Mouse (Mus musculus) mesoderm, embryonic 11.5 days (tissue): ENCODE results near the gene Nmu.

Source experiments
- DNase-seq: peaks from one replicate; pipeline ENCODE4 v3.0.0-alpha.2; 2012; ENCODE audit warnings: low read depth, low spot score

Gene Nmu

DNA sequence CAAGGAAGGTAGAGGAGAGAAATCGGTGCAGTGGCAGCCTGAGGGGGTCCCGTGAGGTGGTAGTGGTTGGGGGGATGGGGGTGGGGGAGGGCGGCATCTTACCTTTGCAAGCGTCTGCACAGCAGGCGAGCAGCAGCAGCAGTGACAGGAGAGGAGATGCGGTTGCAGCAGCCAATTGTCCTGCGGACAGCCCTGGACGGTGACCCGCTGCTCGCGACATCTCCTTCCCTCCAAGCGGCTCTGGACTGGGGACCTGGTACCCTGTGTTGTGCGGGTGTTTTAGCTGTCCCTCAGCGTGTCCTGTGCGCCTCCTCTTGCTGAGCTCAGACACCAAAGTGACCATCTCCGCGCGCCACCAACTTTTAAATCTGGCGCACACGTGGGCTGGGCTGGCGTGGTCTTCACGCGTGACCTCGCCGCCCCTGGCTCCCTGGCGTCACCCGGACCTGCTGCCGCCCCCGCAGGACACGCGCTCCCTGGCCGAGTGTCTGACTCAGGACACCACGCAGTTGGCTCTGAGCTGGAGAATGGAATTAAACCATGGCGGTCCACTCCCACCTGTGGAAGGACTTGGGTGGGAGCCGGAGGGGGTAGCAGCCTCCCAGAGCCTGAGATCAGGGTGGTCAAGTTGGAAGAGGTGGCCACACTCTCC is at the start of gene Nmu:
Nmu (minus strand) TSS at position 336 of the 652 bp plus-strand sequence.
- DNase-seq = peak; percentile 11

DNA sequence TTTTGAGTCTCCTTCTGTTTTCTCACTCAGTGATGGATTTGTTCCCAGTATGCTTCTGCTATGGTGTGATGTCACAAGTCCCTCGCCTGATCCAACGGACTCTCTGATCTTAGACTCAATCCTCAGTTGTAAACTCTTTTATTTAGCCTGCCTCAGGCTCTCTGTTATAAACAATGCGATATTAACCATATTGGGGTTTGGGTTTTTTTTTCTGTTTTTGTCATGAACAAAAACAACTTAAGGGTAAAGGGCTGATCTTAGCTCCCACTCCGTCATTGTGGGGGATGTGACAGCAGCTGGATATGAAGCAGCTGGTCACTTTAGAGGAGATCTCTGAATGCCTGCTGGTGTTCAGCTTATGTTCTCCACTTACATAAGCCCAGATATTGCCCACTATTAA is 48.1 kb upstream of the Nmu start:
- no peak for DNase-seq

DNA sequence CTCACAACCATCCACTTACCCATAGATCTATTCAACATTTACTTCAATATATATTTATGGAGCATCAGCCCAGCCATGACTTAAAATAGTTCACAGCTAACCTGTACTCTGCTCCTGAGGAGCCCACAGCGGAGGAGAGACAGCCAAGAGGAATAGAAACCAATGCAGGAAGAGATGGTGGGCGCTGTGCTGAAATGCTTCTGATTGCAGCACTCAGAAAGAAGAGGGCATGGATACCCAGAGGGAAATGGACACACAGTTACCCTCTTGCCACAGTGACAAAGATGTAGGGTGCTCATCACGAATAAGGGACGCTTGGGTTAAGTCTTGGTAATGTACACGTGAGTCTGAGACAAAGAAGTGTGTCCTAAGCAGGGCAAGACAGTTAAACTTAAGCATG is 30.8 kb upstream of the Nmu start:
- no peak for DNase-seq

DNA sequence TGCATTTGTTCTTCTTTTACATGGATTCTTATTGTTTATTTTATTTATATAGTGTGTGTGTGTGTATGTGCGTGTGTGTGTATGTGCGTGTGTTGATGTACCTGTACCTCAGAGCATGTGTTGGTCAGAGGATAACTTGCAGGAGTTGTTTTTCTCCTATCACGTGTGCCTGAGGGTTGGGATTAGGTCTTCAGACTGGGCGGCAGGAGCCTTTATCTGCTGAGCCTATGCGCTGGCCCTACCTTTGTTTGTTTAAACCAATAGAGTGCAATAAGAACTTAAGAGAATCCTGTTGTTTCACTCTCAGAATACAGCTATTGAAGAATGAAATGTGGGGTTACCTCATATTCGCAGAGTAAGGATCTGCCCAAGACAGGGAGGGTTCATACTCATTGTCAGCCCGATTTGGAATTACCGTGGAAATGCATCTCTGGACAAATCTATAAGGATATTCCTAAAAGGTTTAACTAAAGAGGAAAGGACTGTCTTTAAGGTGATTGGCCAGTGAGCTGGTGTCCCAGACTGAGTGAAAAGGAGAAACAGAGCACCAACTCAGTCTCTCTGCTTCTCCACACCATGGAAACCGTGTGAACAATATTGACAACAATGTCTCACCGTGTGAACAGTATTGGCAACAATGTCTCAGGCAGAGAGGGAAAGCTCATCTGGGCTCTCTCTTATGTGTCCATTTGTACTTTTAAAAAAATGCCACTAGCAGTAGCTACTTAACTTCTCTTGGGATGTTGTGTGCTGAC is 25.6 kb upstream of the Nmu start:
- DNase-seq = no peak

DNA sequence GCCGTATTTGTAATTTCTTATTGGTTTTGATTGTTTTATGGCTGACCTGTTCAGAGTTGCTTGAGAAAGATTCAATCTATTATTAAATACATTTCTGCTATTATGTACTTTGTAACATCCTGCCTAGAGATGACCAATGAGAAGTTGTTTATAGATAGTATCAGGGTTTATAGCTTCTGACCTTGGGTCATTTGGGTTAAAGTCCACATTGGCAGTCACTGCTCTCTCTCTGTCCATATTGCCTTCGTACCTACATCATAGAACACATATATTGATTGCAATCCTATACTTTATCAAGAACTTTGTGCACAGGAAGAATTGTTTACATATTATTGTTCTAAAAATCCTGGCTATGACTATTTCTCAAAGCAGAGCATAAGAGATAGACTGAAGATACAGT is 24.9 kb upstream of the Nmu start:
- DNase-seq = no peak

DNA sequence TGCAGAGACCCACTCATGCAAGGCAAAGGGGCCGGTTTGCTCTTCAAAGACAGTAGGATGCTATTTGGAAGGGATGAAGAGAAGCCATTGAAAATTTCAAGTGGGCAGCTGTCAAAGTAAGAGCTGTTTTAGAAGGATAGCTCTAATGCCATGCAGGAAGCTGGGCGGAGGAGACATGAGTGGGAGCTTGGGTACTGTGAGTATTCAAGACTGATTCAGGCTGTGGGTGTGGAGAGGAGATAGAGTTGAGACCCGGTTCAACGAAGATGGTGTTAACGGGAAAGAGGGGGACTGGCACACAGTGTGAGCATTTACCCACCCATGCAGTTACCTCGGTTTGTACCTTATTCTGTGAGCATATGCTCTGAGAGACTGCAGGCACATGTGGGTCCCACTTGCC is 20.1 kb upstream of the Nmu start:
- DNase-seq = no peak

DNA sequence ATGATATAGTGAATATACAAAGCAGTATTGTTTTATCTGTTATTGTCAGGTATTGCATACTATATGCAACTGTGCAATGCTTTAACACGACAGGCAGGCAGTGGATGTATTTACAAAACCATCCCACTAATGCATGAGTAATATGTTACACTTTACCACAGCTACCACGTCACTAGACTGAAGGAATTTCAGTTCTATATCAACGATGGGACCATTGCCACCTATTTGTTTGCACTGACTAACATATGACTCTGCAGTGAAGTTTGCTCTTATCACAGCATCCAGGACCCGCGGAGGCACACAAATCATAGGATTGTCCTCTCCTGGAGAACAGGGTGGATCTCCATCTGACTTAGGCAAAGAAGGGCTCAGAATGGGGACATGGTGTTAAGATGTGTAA is 18.2 kb upstream of the Nmu start:
- no peak for DNase-seq

DNA sequence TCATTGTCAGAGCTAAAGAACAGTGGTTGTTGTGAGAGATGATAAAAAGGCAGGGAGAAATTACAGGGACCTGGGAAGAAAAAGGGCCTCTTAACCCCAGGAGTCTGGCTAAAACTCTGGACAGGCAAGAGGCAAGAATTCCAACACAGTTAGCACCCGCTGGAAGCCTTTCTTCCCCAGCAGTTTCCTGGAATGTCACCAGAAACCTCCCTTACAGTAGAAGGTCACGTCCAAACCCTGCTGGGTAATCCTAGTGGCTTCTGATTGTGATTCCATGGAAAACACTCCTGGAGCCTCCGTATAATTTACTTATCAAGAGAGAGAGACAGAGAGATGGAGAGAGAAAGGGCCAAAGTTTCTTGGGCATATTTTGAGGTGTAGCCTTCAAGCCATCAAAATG is 15.6 kb upstream of the Nmu start:
- DNase-seq = no peak

DNA sequence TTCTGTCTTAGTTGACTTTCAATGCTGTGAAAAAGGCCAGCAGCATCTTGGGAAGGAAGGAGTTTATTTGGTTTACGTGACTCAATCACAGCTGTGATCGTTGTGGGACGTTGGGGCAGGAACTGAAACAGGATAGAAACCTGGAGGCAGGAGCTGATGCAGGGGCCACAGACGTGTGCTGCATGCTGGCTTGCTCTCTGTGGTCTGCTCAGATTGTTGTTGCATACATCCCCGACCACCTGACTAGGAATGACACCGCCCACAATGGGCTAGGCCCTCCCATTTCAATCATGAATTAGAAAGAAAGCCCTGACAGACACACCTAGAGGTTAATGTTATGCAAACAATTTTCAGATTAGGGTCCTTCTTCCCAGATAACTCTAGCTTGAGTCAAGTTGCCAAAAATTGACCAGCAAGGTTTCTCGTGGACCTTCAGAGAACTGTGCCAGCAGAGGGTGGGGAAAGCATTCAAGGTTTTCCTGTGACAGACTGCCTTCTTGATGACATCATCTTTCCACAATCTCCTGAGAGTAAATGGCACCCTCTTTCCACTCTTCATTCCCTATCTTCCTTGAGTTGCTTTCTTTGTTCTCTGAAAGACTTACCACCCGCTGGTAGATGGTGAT is 5.7 kb upstream of the Nmu start:
- no peak for DNase-seq

DNA sequence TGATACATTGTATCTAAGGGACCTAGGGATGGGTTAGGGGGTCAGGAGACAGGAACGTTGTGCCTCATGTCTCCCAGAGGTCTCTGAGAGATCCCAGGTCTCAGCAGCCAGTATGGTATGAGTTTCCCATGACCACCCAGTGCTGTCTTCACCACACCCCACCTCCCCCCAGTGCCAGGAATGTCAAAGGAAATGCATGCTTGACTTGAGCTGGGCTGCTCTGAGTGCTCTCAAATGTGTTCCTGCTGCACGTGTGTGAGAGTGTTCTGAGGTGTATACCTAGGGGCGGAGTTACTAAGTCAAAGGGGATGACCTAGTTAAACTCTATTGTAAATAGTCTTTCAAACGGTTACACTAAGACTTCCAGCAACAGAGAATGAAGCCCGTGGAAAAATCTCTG is 1.8 kb upstream of the Nmu start:
- no peak for DNase-seq

DNA sequence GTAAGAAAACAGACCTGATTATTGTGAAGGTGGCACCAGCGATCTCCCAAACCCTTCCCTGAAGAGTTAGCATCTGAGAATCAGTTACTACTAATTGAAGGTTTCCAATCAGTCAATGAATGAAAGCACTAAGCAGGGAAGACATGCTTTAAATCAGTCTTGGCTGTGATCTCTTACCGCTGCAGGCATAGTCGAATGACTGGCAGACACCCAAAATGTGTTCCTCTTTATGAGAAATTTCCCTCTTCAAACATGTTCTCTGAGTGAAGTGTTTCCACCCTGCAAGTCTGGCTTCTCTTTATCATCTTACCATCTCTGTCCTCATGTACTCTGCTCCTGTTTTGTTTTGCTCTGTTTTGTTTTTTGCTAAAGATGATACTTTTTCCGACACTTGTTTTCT is 2.8 kb downstream of the Nmu start:
- DNase-seq = no peak

DNA sequence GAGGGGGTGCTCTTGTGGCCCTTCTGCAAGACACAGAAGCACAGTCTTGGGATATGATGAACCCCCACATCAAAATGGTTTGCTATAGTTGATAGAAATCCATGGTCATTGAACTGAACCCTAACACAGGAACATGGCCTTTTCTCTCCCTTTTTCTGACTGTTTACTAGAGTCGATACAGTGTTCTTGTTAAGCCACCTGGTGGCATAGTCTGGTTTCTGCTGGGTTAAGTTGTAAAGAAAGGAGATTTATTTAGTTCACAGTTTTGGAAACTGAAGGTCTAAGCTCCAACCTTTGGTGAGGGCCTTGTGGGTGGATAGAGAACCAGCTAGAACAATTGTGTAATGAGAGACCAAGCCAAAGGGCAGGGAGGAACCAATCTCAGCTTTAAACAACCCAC is 3.5 kb downstream of the Nmu start:
- DNase-seq = no peak

DNA sequence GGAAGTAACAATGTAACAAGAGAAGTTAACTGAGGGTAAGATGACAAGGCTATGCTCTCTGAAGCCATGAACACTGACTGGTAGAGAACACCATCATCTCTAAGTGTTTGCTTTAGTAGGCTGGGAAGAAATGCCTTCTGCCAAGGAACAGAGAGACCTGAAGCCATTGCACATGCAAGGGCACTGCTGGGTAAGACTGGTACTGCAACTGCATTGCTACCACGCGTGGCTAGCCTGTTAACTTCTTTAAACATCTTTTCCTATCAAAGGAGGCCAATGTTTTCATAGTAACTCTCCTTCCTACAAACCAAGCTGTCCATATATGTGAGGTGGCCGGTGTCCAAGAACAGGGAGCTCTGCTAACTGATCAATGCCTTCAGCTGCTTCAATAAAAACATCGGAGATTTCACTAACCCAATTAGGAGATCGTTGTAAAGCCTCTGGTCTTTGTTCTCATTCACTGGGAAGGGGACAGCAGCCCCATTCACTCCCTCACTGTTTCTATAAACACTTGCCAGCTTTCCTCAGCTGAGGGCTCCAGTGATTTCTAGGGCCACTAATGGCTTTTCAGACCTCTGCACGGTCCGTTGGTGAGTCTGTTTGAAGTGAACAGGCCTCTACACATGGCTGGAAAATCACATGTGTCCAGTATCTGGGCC is 11.5 kb downstream of the Nmu start:
- DNase-seq = no peak

DNA sequence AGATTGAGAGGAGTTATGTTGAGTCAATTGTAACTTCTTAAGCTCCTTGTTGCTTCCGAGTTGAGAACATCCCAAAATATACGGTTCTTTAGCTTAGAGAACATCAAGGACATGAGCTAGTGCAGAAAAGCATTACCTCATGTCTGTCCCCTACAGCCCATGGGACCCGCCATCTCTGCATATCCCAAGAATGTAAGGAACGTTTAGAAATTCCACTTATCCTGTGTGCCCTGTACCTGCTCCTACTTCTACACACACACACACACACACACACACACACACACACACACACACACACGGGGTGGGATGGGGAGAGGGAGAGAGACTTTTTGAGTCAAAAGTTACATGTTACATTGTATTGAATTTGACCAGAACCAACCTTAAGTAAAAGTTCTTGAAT is 12.1 kb downstream of the Nmu start:
- DNase-seq = no peak

DNA sequence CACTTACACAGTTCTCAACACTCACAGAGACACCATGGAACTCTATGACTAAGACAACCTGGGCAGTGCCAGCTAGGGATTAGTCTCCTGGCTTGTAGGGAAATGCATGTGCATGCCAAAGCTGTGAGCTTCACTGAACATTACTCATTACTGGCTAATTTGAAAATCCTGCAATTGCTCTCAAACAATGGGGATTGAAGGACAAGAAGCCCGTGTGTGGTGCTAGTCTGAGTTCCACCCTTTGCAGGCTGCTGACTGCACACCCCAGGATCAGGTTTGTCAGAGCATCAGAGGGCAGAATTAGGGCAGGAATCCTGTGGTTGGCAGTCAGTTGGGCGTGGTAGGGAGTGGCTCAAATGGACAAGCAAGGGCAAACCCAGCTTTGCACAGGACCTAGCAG is 17.5 kb downstream of the Nmu start:
- no peak for DNase-seq

DNA sequence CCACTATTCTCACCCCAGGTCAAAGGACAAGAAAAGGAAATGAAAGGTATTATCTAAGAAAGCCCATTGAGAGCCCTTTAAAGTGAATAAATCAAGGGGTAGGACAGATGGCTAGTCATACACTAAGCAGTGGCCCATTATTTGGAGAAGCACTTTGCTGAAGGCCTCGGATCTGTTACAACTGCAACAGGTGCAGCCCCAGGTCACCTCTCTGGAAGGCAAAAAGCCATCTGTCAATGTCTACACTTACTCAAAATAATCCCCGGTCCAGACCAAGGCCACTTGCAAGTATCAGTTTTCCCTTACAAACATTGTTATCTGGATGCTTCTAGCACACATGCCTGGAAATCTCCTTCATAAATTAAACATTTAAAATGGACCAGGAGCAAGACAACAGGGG is 22.7 kb downstream of the Nmu start:
- no peak for DNase-seq

DNA sequence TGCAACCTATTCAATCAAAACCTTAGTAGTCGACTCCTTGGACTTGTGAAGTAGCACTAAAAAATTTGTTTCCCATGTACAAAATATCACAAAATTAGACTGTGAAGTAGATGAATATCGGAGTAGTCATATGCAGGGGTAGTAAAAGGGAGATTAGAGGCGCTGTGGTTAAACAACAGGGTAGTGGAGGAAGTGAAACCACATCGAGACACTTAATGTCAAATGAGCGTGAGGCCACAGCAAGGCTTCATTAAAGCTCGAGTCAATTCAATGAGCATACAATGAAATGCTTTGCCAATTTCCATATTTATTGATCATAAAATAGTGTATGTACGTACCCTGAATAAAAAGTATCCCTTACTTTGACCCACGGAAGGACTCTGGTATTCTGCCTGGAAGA is 26.5 kb downstream of the Nmu start:
- no peak for DNase-seq

DNA sequence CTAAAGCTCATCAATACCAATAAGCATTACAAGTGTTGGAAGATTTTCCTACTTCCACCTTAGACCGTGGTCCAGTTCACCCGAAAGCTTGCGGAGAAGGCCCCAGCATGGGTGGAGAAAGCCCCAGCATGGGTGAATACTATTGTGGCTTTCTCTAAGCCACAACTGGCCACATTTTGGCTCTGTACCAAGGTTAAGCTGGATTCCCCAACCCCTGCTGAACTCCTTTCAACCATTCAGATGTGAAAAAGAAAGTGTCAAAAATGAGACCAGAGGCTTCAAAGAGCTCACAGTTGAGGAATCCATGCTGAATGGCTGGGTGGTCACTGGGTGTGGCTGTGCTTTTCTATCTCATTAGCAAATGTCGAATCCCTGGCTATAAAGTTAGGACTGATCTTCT is 29.8 kb downstream of the Nmu start:
- DNase-seq = no peak

DNA sequence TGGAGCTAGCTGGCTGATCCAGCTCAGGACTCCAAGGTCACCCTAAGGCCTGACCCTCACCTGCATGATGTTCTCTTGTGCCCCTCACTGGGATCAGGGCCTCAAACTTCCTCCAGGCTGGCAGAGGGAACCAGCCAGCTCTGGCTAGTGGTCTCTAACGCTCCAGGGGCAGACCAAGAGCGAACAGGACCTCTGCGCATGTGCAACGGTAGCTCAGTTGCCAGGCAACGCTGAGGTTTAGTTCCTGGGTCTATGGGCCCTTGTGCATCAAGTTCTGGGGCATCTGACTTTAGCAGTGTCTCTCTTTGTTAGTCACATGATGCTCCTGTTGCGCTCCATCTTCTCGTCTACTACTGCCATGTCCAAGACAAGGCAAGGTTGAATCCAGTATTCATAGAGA is 32.6 kb downstream of the Nmu start, which contains the start of gene Pdcl2:
Pdcl2 (minus strand) TSS at position 204 of the 400 bp plus-strand sequence.
- DNase-seq = no peak

DNA sequence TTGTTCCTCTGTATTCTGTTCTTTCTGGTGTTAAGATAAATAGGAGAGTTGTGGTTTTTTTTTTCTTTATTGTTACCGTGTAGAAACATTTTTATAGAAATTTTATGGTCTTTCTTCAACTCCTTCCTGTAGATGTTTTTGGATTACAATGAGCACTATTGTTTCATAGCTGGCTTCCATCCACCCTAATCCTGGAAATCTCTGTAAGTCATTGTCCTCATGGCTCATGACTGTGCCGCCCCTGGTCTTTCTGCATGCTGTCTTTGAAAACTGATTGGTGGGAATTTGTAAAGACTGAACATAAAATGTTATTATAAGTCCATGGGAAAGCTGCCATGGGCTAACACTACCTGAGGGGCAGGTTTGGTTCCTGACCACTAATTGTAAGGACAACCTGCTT is 36.3 kb downstream of the Nmu start:
- DNase-seq = no peak

DNA sequence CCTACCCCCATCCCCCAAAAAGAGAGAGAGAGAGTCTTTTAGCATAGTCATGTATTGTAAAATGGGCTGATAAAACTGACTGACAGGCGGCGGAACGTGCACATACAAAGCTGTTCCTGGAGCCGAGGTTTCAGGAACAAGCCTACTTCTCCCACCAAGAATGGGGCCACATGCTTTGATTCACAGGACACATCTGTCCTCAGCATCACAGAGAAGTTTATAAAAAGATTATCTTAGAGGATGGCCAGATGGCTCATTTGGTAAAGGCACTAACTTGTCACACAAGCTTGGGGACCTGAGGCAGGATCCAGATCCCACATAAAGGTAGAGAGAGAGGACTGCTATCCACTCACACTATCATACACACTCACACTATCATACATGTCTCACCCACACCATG is 38.5 kb downstream of the Nmu start:
- no peak for DNase-seq
